Mouse (Mus musculus) left cerebral cortex, postnatal 25 days (tissue): ENCODE measurements around the gene Pirb. TPM values are rescaled to one million over a fixed set of nuclear protein-coding genes. Genes with fewer than 3 reads are reported as not detected.

Source experiments
- DNase-seq, 2 experiments: peaks; one replicate each; pipeline ENCODE4 v3.0.0; 2022; ENCODE audit warnings: low spot score in 2 of 2, mixed read lengths in 1 of 2
- intact Hi-C: fragments of 180-260 bp; cut with DNase I; formaldehyde crosslinking; loops from one replicate; pipeline ENCODE4 v1.15.1; 2025
- total RNA-seq, 2 experiments: library from RNA; stranded (reverse); gene quantifications; 2 replicates each; pipeline ENCODE4 v1.2.3; 2021

Pirb gene
- total RNA-seq, 2 experiments from 2014 or later, result 0.18 to 0.21 TPM

DNA sequence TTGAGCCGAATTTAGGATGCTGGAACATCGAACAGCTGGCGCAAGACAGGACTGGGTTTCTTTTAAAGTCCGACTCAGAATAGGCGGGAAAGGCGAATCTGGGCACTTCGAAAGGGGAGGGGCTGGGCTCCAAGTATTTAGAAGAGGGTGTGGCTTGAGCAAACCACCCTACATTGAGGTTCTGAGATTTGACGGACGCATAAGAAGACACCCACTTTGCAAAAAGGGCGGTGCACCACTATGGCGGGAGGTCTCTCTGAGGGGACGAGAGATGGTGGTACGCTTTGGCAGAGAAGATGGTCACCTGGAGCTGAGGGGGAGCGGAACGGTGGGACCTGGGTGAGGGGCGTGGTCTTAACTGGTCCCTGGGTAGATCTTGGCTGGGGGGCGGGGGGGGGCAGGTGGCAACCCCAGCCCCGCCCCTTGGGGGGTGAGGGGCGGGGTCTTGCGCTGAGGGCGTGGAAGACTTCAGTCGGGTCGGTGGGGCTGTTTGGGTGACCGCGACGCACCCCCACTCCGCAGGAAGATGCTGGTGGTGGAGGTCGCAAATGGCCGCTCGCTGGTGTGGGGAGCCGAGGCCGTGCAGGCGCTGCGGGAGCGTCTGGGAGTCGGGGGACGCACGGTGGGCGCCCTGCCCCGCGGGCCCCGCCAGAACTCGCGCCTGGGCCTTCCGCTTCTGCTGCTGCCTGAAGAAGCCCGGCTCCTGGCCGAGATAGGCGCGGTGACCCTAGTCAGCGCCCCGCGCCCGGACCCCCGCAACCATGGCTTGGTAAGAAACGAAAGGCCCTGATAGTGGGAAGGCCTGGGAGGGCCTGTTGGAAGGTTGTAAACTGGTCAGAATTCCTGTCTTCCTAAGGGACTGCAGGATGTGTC is 25.9 kb downstream of the Pirb start:
- intact Hi-C loops, result loop anchor here (5.0 to 10.0 kb wide), 2 partner anchors 453 to 810 kb away; partner anchors contain the start of gene Ppp1r12c
- DNase-seq, result peak; percentile 52 to 74

DNA sequence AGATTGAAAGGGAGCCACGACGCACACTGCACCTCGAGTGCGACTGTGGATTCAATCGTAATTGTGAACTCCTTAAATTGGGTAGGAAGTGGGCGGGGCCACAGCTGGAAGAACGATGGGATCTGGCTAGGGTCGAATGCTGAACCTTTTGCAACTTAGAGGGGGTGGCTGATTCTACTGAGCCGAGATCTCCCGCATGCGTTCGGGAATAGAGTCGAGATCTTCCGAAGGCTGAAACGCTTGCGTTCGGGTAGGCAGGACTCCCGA is 26.4 kb downstream of the Pirb start:
- intact Hi-C loops, result loop anchor here (5.0 to 10.0 kb wide), 2 partner anchors 454 to 811 kb away; partner anchors contain the start of gene Ppp1r12c
- DNase-seq, result no peak

DNA sequence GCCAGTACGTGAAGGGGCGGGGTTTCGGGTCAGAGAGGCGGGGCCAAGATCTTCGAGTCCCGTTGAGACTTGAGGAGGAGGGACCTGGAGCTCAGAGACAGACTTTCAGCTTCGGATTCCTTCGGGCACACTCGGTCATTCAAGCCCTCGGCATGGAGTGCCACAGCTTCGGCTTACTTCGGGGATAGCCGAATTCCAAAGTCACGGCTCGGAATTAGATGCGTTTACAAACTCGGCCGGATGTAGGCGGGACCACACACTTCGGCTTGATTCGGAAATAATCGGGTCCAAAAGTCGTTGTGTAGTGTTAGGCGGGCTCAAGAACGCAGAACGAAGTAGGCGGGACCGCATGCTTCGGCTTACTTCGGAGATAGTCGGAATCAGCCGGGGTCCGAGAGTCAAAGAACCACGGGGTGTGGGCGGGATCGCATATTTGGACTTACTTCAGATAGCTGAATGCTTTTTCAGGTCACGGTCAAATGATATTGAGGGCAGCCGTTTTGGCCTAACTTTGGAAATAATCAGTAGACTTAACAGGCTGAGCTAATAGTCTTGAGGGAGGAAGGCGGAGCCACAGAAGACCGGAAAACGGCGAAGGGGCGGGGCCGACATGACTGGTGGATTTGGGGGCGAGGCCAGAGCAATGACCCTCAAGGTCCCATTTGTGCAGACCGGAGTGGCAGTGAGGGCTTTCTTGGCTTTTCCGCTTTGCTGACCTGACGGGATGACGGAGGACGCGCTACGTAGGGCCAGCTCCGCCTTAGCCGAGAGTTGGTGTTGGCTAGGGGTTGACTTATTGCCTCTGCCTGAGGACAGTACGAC is 27.0 kb downstream of the Pirb start, which contains the start of gene Mboat7:
TSS of gene Mboat7 (minus strand) at position 537 of the 822 bp plus-strand sequence.
- peak; percentile 99 for DNase-seq
- intact Hi-C loops, result loop anchor here (5.0 to 10.0 kb wide), 2 partner anchors 454 to 812 kb away; partner anchors contain the start of gene Ppp1r12c

DNA sequence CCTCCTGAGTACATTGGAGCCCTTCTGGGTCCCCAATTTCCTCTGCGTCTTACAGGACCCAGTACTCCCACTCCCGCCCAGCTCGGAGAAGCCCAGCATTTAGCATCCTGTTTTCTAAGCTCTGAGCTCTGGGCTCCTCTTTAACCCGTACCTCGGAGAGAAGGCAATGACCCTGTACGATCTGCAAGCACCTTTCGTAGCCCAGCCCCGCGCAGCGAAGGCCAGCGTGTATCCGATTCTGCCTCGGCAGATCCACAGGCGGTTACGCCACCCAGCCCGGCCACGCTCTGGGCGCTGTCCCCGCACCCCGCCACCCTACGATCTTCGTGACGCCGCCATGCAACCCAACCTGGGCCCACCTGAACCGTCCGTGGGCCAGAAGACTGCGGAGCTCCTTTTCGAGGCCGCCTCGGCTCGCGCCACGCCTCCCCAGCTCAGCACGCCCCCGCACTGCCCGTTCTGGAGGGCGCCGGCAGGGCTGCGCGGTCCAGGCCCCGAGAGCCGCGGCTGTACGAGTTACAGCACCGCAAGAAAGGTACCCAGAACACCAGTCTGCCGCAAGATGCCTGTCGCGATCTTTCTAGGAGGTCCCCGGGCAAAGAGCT is 27.7 kb downstream of the Pirb start, which contains the start of gene Tsen34:
TSS of gene Tsen34 (plus strand) at position 482 of the 605 bp plus-strand sequence.
- intact Hi-C loops, result loop anchor here (5.0 to 10.0 kb wide), 2 partner anchors 455 to 812 kb away; partner anchors contain the start of gene Ppp1r12c
- no peak for DNase-seq

DNA sequence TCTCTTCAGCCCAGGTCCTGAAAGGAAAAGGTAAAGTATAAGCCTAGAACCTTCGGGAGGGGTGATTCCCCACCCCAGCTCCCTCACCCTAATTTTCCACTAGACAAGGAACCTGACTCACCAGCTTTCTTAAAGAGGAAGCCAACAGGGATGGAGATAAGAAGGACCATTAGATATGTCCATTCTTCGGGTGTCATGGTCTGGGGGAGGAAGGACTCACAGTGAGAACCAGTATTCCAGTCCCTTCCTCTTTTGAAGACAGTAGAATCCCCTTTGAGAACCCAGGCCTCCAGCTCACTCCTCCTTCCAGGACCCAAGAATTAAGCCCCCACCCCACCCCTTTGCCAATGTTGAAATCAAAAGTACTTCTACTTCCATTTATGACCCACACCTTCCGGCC is 28.3 kb downstream of the Pirb start:
- no peak for DNase-seq
- intact Hi-C loops, result loop anchor here (5.0 to 10.0 kb wide), 2 partner anchors 455 to 813 kb away; partner anchors contain the start of gene Ppp1r12c

DNA sequence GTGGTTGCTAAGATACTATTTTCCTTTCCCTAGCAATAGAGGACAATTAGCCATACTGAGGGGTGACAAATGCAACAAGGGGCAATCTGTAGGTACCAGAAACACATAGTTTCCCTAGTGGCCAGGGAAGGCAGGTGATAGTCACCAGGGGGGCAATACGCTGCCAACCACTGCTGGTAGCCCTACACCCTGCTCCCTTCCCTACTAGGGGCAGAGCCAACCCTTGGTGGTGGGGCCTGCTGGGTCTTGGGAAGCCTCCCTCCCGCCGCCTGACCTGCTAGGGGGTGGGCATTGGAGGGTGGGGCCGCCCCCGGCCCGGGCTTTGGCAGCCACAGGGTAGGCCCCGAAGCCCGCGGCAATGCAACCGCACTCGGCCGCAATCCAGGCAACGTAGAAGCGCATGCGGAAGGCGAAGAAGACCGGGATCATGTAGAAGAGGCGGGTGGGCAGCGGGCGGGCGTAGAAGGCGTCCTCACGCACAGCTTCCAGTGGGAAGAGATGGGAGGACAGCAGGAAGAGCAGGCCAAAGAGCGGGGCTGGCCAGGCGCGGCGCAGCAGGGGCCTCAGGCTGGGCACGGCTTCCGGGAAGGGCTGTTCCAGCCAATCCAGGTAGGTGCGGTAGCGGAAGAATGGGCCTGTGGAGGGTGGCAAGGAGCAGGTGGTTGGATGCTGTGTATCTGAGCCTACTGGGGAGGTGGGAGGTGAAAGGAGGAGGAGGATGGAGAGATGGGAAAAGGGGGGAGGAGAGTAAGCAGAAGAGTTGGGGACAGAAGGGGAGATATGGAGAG is 34.6 kb downstream of the Pirb start:
- intact Hi-C loops, result no loop called here
- DNase-seq, result no peak

DNA sequence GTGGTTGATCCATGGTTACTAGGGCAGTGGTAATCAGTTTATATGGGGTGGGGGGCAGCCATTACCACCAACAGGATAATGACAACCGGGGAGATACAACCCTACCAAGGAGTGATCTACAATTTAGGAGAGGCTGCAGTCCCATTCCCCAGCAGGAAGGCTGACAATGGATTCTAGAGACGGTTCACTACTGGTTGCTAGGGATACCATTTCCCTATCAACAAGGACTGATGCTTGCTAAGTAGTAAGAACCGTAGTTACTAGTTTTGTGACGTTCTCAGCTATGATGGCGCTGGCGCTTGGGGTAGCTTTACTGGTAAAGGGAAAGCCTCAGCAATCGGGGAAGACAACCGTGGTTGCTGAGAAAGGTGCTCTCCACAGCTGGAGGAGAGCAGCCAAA is 35.5 kb downstream of the Pirb start:
- intact Hi-C loops, result no loop called here
- DNase-seq, result no peak

DNA sequence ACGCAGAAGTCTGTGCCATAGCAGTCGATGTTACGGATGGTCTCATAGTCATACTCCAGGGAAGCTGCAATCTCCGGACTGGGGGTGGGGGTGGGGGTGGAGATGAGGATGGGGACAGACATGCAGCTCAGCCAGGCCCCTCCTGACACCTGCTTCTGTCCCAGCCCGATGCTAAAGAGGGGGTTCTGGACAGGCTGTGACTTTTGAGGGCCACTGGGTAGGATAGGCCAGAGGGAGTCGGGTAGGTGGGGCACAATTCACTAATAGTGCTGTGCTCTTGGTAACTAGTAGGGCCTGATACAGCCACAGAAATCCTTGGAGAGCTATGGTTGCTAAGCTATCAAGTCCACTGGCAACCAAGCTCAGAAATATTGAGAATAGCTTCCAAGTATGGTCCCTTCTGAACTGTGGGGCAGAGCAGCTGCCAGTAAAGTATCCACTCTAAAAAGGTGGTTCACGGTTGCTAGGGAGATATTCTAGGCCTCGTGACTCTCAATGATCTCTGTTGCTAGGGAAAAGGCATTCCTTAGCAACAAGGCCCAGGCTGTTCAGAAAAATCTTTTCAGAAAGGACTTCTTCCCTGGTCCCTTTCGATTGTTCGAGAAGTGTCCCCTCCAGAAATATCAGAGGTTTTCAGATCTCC is 36.2 kb downstream of the Pirb start:
- peak; percentile 22 to 47 for DNase-seq
- intact Hi-C loops, result no loop called here

DNA sequence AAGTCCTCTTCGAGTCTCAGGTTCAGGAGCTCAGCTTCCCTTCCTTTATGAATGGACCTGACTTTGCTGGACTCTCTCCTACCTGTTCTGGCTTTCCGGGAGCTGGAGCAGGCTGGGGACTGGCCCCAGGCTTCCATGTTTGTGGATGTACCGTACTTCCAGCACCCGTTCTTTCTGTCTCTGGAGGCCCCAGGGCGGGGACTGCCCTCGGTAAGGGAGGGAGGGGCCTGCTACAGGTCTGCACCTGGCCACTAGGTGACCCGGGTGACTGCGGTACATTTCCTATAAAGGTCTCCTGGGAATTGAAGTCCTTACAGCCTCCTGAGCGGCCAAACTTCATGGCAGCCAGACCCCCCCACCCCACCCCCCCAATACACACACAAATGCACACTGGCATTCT is 42.8 kb downstream of the Pirb start, which contains the start of gene Tmc4:
TSS of gene Tmc4 (minus strand) at position 212 of the 400 bp plus-strand sequence.
- DNase-seq, result no peak
- intact Hi-C loops, result loop anchor here (10.0 kb wide), 1 partner anchor 747 kb away; no protein-coding TSS in a partner anchor

DNA sequence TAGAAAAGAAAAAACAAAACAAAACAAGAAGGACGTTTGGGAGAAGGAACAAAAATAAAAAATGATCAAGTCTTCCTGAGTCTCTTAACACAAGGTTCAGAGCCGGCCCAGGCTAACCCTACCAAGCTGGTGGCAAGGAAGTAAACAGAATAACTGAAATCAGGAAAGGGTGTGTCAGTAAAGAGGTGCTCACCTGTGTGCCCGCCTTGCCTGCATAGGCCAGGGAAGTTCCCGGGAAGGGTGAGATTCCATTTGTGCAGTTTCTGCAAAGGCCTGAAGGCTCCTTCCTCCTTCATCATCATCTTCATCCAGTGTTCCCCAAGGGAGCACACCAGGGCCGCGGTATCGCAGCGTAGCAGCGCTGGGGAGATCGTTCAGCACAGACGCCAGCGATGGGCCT is 43.8 kb downstream of the Pirb start:
- no peak for DNase-seq
- intact Hi-C loops, result loop anchor here (10.0 kb wide), 1 partner anchor 748 kb away; no protein-coding TSS in a partner anchor

DNA sequence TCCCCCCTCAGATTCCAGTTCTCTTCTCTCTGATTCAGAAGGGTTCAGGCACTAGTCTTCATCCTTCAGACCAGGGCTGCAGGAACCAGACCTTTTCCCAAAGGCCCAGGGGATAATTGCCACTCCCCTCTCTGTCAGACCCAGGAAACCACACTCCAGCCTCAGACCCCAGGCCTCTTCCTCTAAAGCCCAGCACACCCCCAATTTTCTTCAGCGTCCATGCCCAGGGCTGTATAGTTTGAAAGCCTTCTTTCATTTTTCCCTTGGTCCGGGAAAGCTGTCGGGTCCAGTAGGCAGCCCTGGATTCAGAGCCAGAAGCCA is 45.0 kb downstream of the Pirb start:
- intact Hi-C loops, result loop anchor here (10.0 kb wide), 1 partner anchor 750 kb away; no protein-coding TSS in a partner anchor
- DNase-seq, result no peak

DNA sequence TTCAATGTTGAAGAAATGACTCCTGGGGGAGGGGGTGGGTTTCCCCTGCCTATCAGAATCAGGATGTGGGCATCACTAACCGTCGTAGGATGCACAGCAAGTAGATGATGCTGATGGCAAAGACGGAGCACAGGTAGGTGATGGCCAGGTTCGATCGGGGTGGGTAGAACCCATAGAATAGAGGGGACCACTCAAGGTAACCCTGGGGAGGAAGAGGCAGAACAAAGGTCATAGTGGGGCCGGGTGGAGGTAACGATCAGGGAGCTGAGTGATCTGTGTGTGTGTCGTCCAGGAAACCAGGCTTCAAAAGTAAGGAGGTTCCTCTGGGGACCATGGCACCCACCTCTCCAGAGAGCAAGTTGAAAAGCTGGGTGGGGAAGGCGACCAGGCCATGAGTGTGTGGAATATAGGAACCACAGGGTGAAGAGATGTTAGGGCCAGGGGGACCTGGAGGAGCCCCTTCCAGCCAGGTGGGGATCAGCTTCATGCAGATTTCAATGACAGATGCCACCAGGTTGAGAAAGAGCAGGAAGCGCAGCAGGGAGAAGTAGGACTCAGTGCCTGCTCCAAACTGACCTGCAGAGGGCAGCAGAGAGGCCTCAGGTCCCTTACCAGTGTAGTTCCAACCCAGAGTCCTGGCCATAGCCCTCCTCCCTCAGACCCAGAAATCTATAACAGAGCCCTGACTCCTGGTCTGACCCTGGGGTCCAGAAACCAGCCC is 45.5 kb downstream of the Pirb start:
- intact Hi-C loops, result loop anchor here (10.0 kb wide), 1 partner anchor 750 kb away; no protein-coding TSS in a partner anchor
- DNase-seq, result peak; percentile 80 to 81

DNA sequence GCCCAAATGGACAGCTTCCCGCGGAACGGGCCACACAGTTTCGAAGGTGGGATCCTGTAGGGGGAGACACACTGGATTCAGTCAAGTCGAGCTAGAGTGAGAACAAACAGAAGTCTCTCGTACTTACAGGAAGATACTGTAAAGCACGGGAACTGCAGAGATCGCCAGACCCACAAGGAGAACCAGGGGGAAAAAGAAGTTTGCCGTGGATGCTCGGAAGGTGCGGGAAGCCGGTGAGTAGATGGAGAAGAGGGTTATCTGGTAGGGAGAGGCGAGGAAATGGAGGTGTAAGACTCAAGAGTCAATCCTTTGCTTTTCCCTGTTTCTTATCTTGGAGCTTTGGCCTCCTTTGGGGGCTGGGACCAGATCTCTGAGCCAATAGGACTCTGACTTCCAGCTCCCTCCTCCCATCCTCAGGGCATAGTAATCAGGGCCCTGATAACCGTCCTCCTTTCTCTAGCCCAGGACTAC is 53.2 kb downstream of the Pirb start:
- no peak for DNase-seq
- intact Hi-C loops, result no loop called here

DNA sequence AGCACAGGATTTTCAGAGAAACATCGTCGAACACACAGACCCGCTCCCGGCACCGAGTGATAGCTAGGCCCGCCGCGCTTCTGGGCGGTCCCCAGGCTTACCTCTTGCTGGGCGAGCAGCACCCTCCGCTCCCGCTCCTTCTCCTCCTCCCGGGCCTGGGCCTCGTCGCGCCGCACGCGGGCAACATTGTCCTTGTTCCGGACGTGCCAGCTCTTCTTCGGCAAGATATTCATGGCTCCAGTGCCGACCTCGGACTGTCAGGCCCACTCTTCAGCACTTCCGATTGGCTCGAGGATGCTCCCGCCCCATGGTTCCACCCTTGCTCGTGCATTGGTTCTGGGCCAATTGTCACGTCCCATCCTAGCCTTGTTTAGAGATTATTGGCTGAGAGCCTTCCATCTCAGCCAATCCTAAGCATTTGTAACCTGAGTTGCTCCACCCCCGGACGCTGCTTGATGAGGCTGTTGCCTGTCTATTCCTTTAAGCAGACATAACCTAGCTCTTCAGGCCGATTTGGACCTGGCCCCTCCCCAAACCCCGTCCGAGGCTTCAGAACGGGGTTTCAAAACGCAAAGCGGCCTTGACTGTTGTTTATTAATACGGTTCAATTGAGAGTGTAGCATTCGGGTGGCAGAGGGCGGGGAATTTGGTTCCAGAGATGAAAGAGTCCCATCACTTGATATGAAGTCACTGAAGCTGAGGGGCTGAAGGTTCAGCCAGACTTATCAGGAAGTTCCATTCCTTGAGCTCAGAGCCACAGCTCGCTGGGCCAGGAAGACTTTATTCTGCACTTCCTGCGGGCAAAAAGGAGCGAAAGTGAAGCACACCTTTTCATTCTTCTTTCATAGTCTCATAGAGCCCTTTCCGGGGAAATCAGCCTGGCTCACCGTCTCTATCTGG is 54.7 kb downstream of the Pirb start, which contains the start of gene Leng1:
TSS of gene Leng1 (minus strand) at position 626 of the 900 bp plus-strand sequence.
- intact Hi-C loops, result loop anchor here (1.0 kb wide), 1 partner anchor 20 kb away; the partner anchor contains the start of gene Cnot3

DNA sequence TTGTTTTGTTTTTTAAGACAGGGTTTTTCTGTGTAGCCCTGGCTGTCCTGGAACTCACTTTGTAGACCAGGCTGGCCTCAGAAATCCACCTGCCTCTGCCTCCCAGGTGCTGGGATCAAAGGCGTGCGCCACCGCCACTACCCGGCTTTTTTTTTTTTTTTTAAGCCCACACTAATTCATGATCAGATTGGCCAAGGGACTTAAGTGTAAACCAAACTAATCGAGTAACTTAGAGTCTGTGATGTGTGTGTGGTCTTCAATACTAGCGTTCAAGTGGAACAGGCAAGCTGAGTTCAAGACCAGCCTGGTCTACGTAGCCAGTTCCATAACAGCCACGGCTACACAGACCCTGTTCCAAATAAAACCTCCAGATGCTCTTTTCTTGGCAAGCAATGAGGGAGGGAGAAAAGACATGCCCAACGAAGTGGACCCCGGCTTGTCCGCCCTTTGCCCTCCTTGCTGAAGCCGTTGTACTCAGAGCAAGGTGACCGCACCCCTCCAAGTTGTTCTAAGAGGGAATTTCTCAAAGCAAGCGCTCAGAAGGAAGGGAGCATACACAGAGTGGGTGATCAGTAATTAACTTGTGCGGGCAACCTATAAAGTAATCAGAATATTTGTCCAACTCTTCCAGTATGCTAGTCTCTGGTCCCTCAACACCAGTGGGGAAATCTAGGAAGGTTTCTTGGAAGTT is 55.5 kb downstream of the Pirb start:
- DNase-seq, result no peak
- intact Hi-C loops, result loop anchor here (1.0 kb wide), 1 partner anchor 19 kb away; the partner anchor contains the start of gene Cnot3

More for the DNA sequence above, 54.7 kb downstream of the Pirb start, which contains the start of gene Leng1:
- DNase-seq, result peak; percentile 96 to 99
